Mouse (Mus musculus): Measurements from ENCODE around the gene Tmem117.

Tmem117 gene

GRCm38 (mm10) chr15:94770832-94771578 is 142.0 kb downstream of the Tmem117 start:
- no peak for DNase-seq (ENCODE audit: low read depth, low spot score)

GRCm38 (mm10) chr15:94771691-94772090 is 142.7 kb downstream of the Tmem117 start:
- DNase-seq (ENCODE audit: low read depth, low spot score): no peak

- DNase-seq (ENCODE audit: low read depth, low spot score): peak; percentile 17
These were observed 147.4 kb downstream of the Tmem117 start for GRCm38 (mm10) chr15:94776119-94777069.

- DNase-seq (ENCODE audit: low read depth, low spot score): no peak
These were observed 152.5 kb downstream of the Tmem117 start for GRCm38 (mm10) chr15:94781556-94781955.

- no peak for DNase-seq (ENCODE audit: low read depth, low spot score)
These were observed 164.4 kb downstream of the Tmem117 start for GRCm38 (mm10) chr15:94793455-94793854.

- DNase-seq (ENCODE audit: low read depth, low spot score): no peak
These were observed 166.5 kb downstream of the Tmem117 start for GRCm38 (mm10) chr15:94795484-94795883.

GRCm38 (mm10) chr15:94798236-94798635 is 169.2 kb downstream of the Tmem117 start:
- DNase-seq (ENCODE audit: low read depth, low spot score): no peak

GRCm38 (mm10) chr15:94801462-94801861 is 172.4 kb downstream of the Tmem117 start:
- DNase-seq (ENCODE audit: low read depth, low spot score): no peak

- no peak for DNase-seq (ENCODE audit: low read depth, low spot score)
These were observed 173.8 kb downstream of the Tmem117 start for GRCm38 (mm10) chr15:94802820-94803219.

GRCm38 (mm10) chr15:94803624-94804342 is 174.8 kb downstream of the Tmem117 start:
- DNase-seq (ENCODE audit: low read depth, low spot score): peak; percentile 35

GRCm38 (mm10) chr15:94806005-94806404 is 177.0 kb downstream of the Tmem117 start:
- DNase-seq (ENCODE audit: low read depth, low spot score): no peak

GRCm38 (mm10) chr15:94811550-94811949 is 182.5 kb downstream of the Tmem117 start:
- peak; percentile 52 for DNase-seq (ENCODE audit: low read depth, low spot score)

GRCm38 (mm10) chr15:94814213-94815100 is 185.4 kb downstream of the Tmem117 start:
- DNase-seq (ENCODE audit: low read depth, low spot score): no peak

GRCm38 (mm10) chr15:94835634-94836033 is 206.6 kb downstream of the Tmem117 start:
- no peak for DNase-seq (ENCODE audit: low read depth, low spot score)

GRCm38 (mm10) chr15:94838646-94839045 is 209.6 kb downstream of the Tmem117 start:
- DNase-seq (ENCODE audit: low read depth, low spot score): no peak

GRCm38 (mm10) chr15:94847501-94847900 is 218.5 kb downstream of the Tmem117 start:
- DNase-seq (ENCODE audit: low read depth, low spot score): no peak

GRCm38 (mm10) chr15:94859641-94860040 is 230.6 kb downstream of the Tmem117 start:
- DNase-seq (ENCODE audit: low read depth, low spot score): no peak

GRCm38 (mm10) chr15:94861173-94861572 is 232.1 kb downstream of the Tmem117 start:
- no peak for DNase-seq (ENCODE audit: low read depth, low spot score)

GRCm38 (mm10) chr15:94864134-94864533 is 235.1 kb downstream of the Tmem117 start:
- DNase-seq (ENCODE audit: low read depth, low spot score): no peak

- no peak for DNase-seq (ENCODE audit: low read depth, low spot score)
These were observed 239.3 kb downstream of the Tmem117 start for GRCm38 (mm10) chr15:94868372-94868771.

GRCm38 (mm10) chr15:94885026-94885425 is 256.0 kb downstream of the Tmem117 start:
- no peak for DNase-seq (ENCODE audit: low read depth, low spot score)

Measured in forelimb bud, embryonic 11.5 days (tissue).